Mouse (Mus musculus): ENCODE measurements around the gene Gnaz.

The Gnaz gene

GRCm38 (mm10) chr10:74966850-74967451 is at the start of gene Gnaz:
Gnaz (plus strand) TSS chr10:74967177.
- peak; percentile 99 for DNase-seq

GRCm38 (mm10) chr10:74919277-74919676 is 47.7 kb upstream of the Gnaz start:
- DNase-seq = no peak

GRCm38 (mm10) chr10:74920853-74921567 is 46.0 kb upstream of the Gnaz start:
- peak; percentile 31 to 61 for DNase-seq

GRCm38 (mm10) chr10:74921614-74922013 is 45.4 kb upstream of the Gnaz start:
- DNase-seq = no peak

GRCm38 (mm10) chr10:74922763-74923162 is 44.2 kb upstream of the Gnaz start:
- DNase-seq = peak; percentile 81 to 84

- no peak for DNase-seq
Measured at GRCm38 (mm10) chr10:74924274-74924673, 42.7 kb upstream of the Gnaz start.

- DNase-seq = peak; percentile 84 to 90
Measured at GRCm38 (mm10) chr10:74925324-74925723, 41.7 kb upstream of the Gnaz start.

- no peak for DNase-seq
Measured at GRCm38 (mm10) chr10:74928276-74928675, 38.7 kb upstream of the Gnaz start.

- peak; percentile 32 to 48 for DNase-seq
Measured at GRCm38 (mm10) chr10:74929578-74929977, 37.4 kb upstream of the Gnaz start.

GRCm38 (mm10) chr10:74930541-74930940 is 36.4 kb upstream of the Gnaz start:
- DNase-seq = peak; percentile 47 to 62

- no peak for DNase-seq
Measured at GRCm38 (mm10) chr10:74931631-74932030, 35.3 kb upstream of the Gnaz start.

GRCm38 (mm10) chr10:74932487-74932886 is 34.5 kb upstream of the Gnaz start:
- no peak for DNase-seq

- DNase-seq = no peak
Measured at GRCm38 (mm10) chr10:74933548-74934190, 33.3 kb upstream of the Gnaz start.

- DNase-seq = no peak
Measured at GRCm38 (mm10) chr10:74934521-74934920, 32.5 kb upstream of the Gnaz start.

- peak; percentile 27 to 58 for DNase-seq
Measured at GRCm38 (mm10) chr10:74935016-74935415, 32.0 kb upstream of the Gnaz start.

- DNase-seq = peak; percentile 38 to 60
Measured at GRCm38 (mm10) chr10:74937003-74937790, 29.8 kb upstream of the Gnaz start.

GRCm38 (mm10) chr10:74938410-74938809 is 28.6 kb upstream of the Gnaz start:
- no peak for DNase-seq

- DNase-seq = no peak
Measured at GRCm38 (mm10) chr10:74939300-74939699, 27.7 kb upstream of the Gnaz start.

- DNase-seq = no peak
Measured at GRCm38 (mm10) chr10:74940795-74941194, 26.2 kb upstream of the Gnaz start.

GRCm38 (mm10) chr10:74952830-74953443 is 14.0 kb upstream of the Gnaz start:
- no peak for DNase-seq

GRCm38 (mm10) chr10:74964380-74964779 is 2.6 kb upstream of the Gnaz start:
- DNase-seq = no peak

GRCm38 (mm10) chr10:74967651-74968267 is 782 bp downstream of the Gnaz start:
- peak; percentile 62 to 71 for DNase-seq
